Comparison of ENCODE assay signal across 31 mouse cellular contexts in genomic region chr14:52547933-52548332, GRCm38 (mm10). TPM values are rescaled to one million over a fixed set of nuclear protein-coding genes. Genes with fewer than 3 reads are reported as not detected.
DNase-seq lines count a peak whose midpoint lies in the region; ATAC-seq and TF ChIP-seq lines count a peak whose summit lies in the region.
"Had no signal": no experiment of that assay in that cellular context is flagged by ENCODE, and none has a peak within 500 bp of the region (broad histone marks: within the 10 kb centered on the region; RNA-seq: fewer than 3 reads in every experiment).

No protein-coding gene starts in this region.

- H3K27me3 ChIP-seq in midbrain, embryonic 14.5 days (ENCODE audit: control insufficient read depth, insufficient read depth, low read length) = no peaks in the 10 kb centered on the region
- no peaks in the 10 kb centered on the region for H3K27me3 ChIP-seq in midbrain, embryonic 11.5 days (ENCODE audit: control insufficient read depth, insufficient read depth, low read length)
- no peaks in the 10 kb centered on the region for H3K27me3 ChIP-seq in intestine, embryonic 16.5 days (replicated peaks; ENCODE audit: control insufficient read depth, insufficient read depth, low read length)
- H3K27me3 ChIP-seq: embryonic facial prominence, embryonic 12.5 days; forebrain, embryonic 12.5 days; heart, embryonic 12.5 days; heart, embryonic 15.5 days; hindbrain, embryonic 13.5 days; intestine, embryonic 15.5 days had no signal

- no peaks in the 10 kb centered on the region for H3K4me1 ChIP-seq in midbrain, embryonic 14.5 days (ENCODE audit: control insufficient read depth, insufficient read depth, low read length)
- no peaks in the 10 kb centered on the region for H3K4me1 ChIP-seq in midbrain, embryonic 11.5 days (ENCODE audit: control insufficient read depth, insufficient read depth, low read length)
- H3K4me1 ChIP-seq in intestine, embryonic 16.5 days (ENCODE audit: control insufficient read depth, insufficient read depth, low read length) = no peaks in the 10 kb centered on the region
- H3K4me1 ChIP-seq: embryonic facial prominence, embryonic 12.5 days; forebrain, embryonic 12.5 days; heart, embryonic 12.5 days; heart, embryonic 15.5 days; hindbrain, embryonic 10.5 days; hindbrain, embryonic 13.5 days; intestine, embryonic 15.5 days had no signal

- no peak for TF ChIP-seq CTCF in brain, embryonic 14.5 days (IDR thresholded peaks at IDR 0.05; ENCODE audit: borderline replicate concordance, extremely low read depth, insufficient read depth, insufficient read length)

- ATAC-seq in midbrain, embryonic 14.5 days (ENCODE audit: low FRiP score, low TSS enrichment) = no peak
- ATAC-seq in midbrain, embryonic 11.5 days (ENCODE audit: low FRiP score) = no peak
- no peak for ATAC-seq in intestine, embryonic 16.5 days
- ATAC-seq: forebrain, postnatal 0 days; hindbrain, embryonic 16.5 days; intestine, embryonic 15.5 days; Patski had no signal

- H3K9ac ChIP-seq in midbrain, embryonic 14.5 days (replicated peaks; ENCODE audit: low read length) = no peak overlapping the region
- H3K9ac ChIP-seq in midbrain, embryonic 11.5 days (ENCODE audit: low read length) = no peak overlapping the region
- no peak overlapping the region for H3K9ac ChIP-seq in intestine, embryonic 16.5 days (ENCODE audit: low read depth, low read length)
- H3K9ac ChIP-seq: embryonic facial prominence, embryonic 12.5 days; forebrain, embryonic 12.5 days; forebrain, postnatal 0 days; heart, embryonic 12.5 days; heart, embryonic 15.5 days; hindbrain, embryonic 13.5 days; intestine, embryonic 15.5 days had no signal

- no peak for TF ChIP-seq POLR2A in brain, embryonic 14.5 days (IDR thresholded peaks at IDR 0.05; ENCODE audit: borderline replicate concordance, extremely low read depth, insufficient read depth, insufficient read length, poor library complexity, severe bottlenecking)

- no peak overlapping the region for H3K27ac ChIP-seq in midbrain, embryonic 14.5 days (replicated peaks; ENCODE audit: low read depth, low read length)
- no peak overlapping the region for H3K27ac ChIP-seq in midbrain, embryonic 11.5 days (ENCODE audit: low read depth, low read length)
- H3K27ac ChIP-seq in intestine, embryonic 16.5 days (ENCODE audit: low read length) = no peak overlapping the region
- H3K27ac ChIP-seq: embryonic facial prominence, embryonic 12.5 days; forebrain, embryonic 12.5 days; gastrocnemius, adult 2 months; heart, embryonic 15.5 days; hindbrain, embryonic 10.5 days; hindbrain, embryonic 13.5 days; intestine, embryonic 15.5 days had no signal

- no peaks in the 10 kb centered on the region for H3K9me3 ChIP-seq in midbrain, embryonic 14.5 days (ENCODE audit: control insufficient read depth, low read length)
- no peaks in the 10 kb centered on the region; the same call in 1 of the 2 replicates for H3K9me3 ChIP-seq in midbrain, embryonic 11.5 days (ENCODE audit: control insufficient read depth, low read length)
- H3K9me3 ChIP-seq in intestine, embryonic 16.5 days (ENCODE audit: control insufficient read depth, low read length) = no peaks in the 10 kb centered on the region
- H3K9me3 ChIP-seq: embryonic facial prominence, embryonic 12.5 days; forebrain, embryonic 12.5 days; G1E; heart, embryonic 15.5 days; hindbrain, embryonic 13.5 days; intestine, embryonic 15.5 days had no signal

- peak; percentile 3 for DNase-seq in midbrain, embryonic 14.5 days
- DNase-seq in midbrain, embryonic 11.5 days (ENCODE audit: low spot score, missing footprints) = no peak
- peak; percentile 1 for DNase-seq in retina, embryonic 14.5 days (ENCODE audit: low spot score)
- no peak for DNase-seq in retina, postnatal 1 day
- peak; percentile 20 for DNase-seq in brain, embryonic 14.5 days (ENCODE audit: low read depth)
- DNase-seq in heart, adult 18-20 months = no peak
- DNase-seq: adrenal gland, postnatal 10 days; adrenal gland, postnatal 36 days; cerebellum, adult 11-12 months; cerebellum, adult 8-10 months; cerebellum, postnatal 10 days; cerebellum, postnatal 36 days; forebrain, postnatal 0 days; gastrocnemius, adult 2 months; gastrocnemius, postnatal 14 days; heart, adult 11 months; heart, postnatal 10 days; heart, postnatal 36 days had no signal

- no peak overlapping the region for H3K4me2 ChIP-seq in midbrain, embryonic 14.5 days (ENCODE audit: low read length)
- no peak overlapping the region for H3K4me2 ChIP-seq in midbrain, embryonic 11.5 days
- no peak overlapping the region for H3K4me2 ChIP-seq in intestine, embryonic 16.5 days (ENCODE audit: low read depth, low read length)
- H3K4me2 ChIP-seq: embryonic facial prominence, embryonic 12.5 days; forebrain, embryonic 12.5 days; heart, embryonic 12.5 days; heart, embryonic 15.5 days; hindbrain, embryonic 13.5 days; intestine, embryonic 15.5 days had no signal

- 63% methylated on average over 1 of the region's 1 CpGs for WGBS in midbrain, embryonic 14.5 days
- 64% methylated on average over 1 of the region's 1 CpGs for WGBS in midbrain, embryonic 11.5 days
- 67% methylated on average over 1 of the region's 1 CpGs for WGBS in intestine, embryonic 16.5 days

- no peak overlapping the region for H3K4me3 ChIP-seq in midbrain, embryonic 14.5 days (replicated peaks; ENCODE audit: low read depth, low read length)
- H3K4me3 ChIP-seq in midbrain, embryonic 11.5 days (ENCODE audit: low read depth, low read length) = no peak overlapping the region
- no peak overlapping the region for H3K4me3 ChIP-seq in intestine, embryonic 16.5 days (ENCODE audit: low read length)
- H3K4me3 ChIP-seq: embryonic facial prominence, embryonic 12.5 days; erythroblast, embryonic 14.5 days; forebrain, embryonic 12.5 days; gastrocnemius, adult 2 months; heart, embryonic 12.5 days; heart, embryonic 15.5 days; hindbrain, embryonic 10.5 days; hindbrain, embryonic 13.5 days; intestine, embryonic 15.5 days had no signal

- no peaks in the 10 kb centered on the region for H3K36me3 ChIP-seq in midbrain, embryonic 14.5 days (ENCODE audit: control insufficient read depth, insufficient read depth, low read length)
- no peaks in the 10 kb centered on the region for H3K36me3 ChIP-seq in midbrain, embryonic 11.5 days (ENCODE audit: control insufficient read depth, insufficient read depth, low read length)
- H3K36me3 ChIP-seq in intestine, embryonic 16.5 days (ENCODE audit: control insufficient read depth, insufficient read depth, low read length) = no peaks in the 10 kb centered on the region
- H3K36me3 ChIP-seq: embryonic facial prominence, embryonic 12.5 days; forebrain, embryonic 12.5 days; G1E; heart, embryonic 12.5 days; heart, embryonic 15.5 days; hindbrain, embryonic 10.5 days; hindbrain, embryonic 13.5 days; intestine, embryonic 15.5 days had no signal

RNA-seq across cellular contexts. Expression of gene Olfr1507, which starts 52.4 kb away (rescaled TPM):
- polyA plus RNA-seq in midbrain, embryonic 14.5 days (2014; fragmentation: Nextera tagmentation; extraction: Ambion mirVana) = not detected in 2 replicates
- not detected in 2 replicates for polyA plus RNA-seq in midbrain, embryonic 11.5 days (2014; fragmentation: Nextera tagmentation; extraction: Ambion mirVana)
- polyA plus RNA-seq in brain, embryonic 14.5 days (2012; rRNA removed) = not detected in 2 replicates
- total RNA-seq in heart, adult 18-20 months (2021) = not detected
- polyA plus RNA-seq in intestine, embryonic 16.5 days (2015; fragmentation: Nextera tagmentation; extraction: Ambion mirVana) = not detected in 2 replicates
- total RNA-seq: adrenal gland, adult 18-20 months; adrenal gland, postnatal 10 days; adrenal gland, postnatal 36 days; forebrain, postnatal 0 days; gastrocnemius, adult 2 months; gastrocnemius, postnatal 14 days; heart, postnatal 10 days; heart, postnatal 36 days had no signal
- polyA plus RNA-seq: embryonic facial prominence, embryonic 12.5 days; erythroblast, embryonic 14.5 days; forebrain, embryonic 12.5 days; forebrain, postnatal 0 days; G1E; heart, embryonic 12.5 days; heart, embryonic 15.5 days; hindbrain, embryonic 10.5 days; hindbrain, embryonic 13.5 days; hindbrain, embryonic 16.5 days; intestine, embryonic 15.5 days; Patski had no signal

Comparison
In these comparisons a context has a peak if more than half of its experiments do, and no peak if none do; other contexts are left out.
1. DNase-seq: peak in midbrain, embryonic 14.5 days (single experiment), retina, embryonic 14.5 days (single experiment) and brain, embryonic 14.5 days (single experiment); none in midbrain, embryonic 11.5 days (single experiment), retina, postnatal 1 day (single experiment) and heart, adult 18-20 months (0 of 2).